Mouse (Mus musculus) C2C12 (cell line): ENCODE measurements around the gene Gm20388. TPM values are rescaled to one million over a fixed set of nuclear protein-coding genes. Genes with fewer than 3 reads are reported as not detected.

ENCODE experiments used
- H3K27me3 ChIP-seq: one replicate; pipeline ENCODE4 v1.6.1; 2011; ENCODE audit not compliant: control insufficient read depth, insufficient read depth, insufficient read length
- H3K36me3 ChIP-seq: one replicate; pipeline ENCODE4 v1.6.1; 2011; ENCODE audit not compliant: control insufficient read depth, insufficient read depth
- H3K4me3 ChIP-seq: one replicate; pipeline ENCODE4 v1.5.1; 2011; ENCODE audit warnings: mild to moderate bottlenecking, control low read depth; ENCODE audit not compliant: poor library complexity, insufficient read depth, severe bottlenecking
- H3K79me2 ChIP-seq: one replicate; pipeline ENCODE4 v1.6.1; 2011; ENCODE audit not compliant: control insufficient read depth, insufficient read depth
- H3K79me3 ChIP-seq: one replicate; pipeline ENCODE4 v1.6.1; 2011; ENCODE audit warnings: low read depth, control low read depth
- H3ac ChIP-seq: one replicate; pipeline ENCODE3; 2011; ENCODE audit warnings: low read depth; ENCODE audit not compliant: control insufficient read depth, insufficient read length
- CEBPB ChIP-seq: IDR thresholded peaks from one replicate; pipeline ENCODE4 v1.6.1; 2011; ENCODE audit warnings: low read depth, mild to moderate bottlenecking, control low read depth, moderate library complexity
- CTCF ChIP-seq: IDR thresholded peaks from one replicate; pipeline ENCODE4 v1.5.1; 2011; ENCODE audit not compliant: control insufficient read depth, insufficient read depth, insufficient read length
- FOSL1 ChIP-seq: IDR thresholded peaks from one replicate; pipeline ENCODE4 v1.8.0; 2011; ENCODE audit warnings: mild to moderate bottlenecking, low read length; ENCODE audit not compliant: poor library complexity, insufficient read depth, severe bottlenecking
- MAX ChIP-seq: IDR thresholded peaks from one replicate; pipeline ENCODE4 v1.6.1; 2011; ENCODE audit warnings: mild to moderate bottlenecking, control low read depth
- MYOD1 ChIP-seq: IDR thresholded peaks from one replicate; pipeline ENCODE4 v1.6.1; 2011; ENCODE audit warnings: low read depth; ENCODE audit not compliant: control insufficient read depth, insufficient read length
- MYOG ChIP-seq: IDR thresholded peaks from one replicate; pipeline ENCODE4 v1.6.1; 2011; ENCODE audit not compliant: control insufficient read depth, insufficient read length; ENCODE audit errors: extremely low read depth
- USF1 ChIP-seq: IDR thresholded peaks from one replicate; pipeline ENCODE4 v1.6.1; 2011; ENCODE audit warnings: low read depth, mild to moderate bottlenecking, control low read depth, moderate library complexity
- polyA plus RNA-seq: library from polyadenylated mRNA; unstranded; fragments of >200 nt; fragmentation: generic; extraction: Trizol; gene quantifications from one replicate; pipeline ENCODE4 v1.2.1, GENCODE M21; 2012; ENCODE audit warnings: missing spikeins

The Gm20388 gene
- polyA plus RNA-seq, 1 experiment, result 15.0 TPM

GRCm38 (mm10) chr8:122865441-122865840, 2954.8 kb downstream of the Gm20388 start:
- no peaks in the 10 kb centered on the region for H3K79me3 ChIP-seq
- no peaks in the 10 kb centered on the region for H3K27me3 ChIP-seq
- TF ChIP-seq MYOD1, result no peak
- TF ChIP-seq MAX, result no peak
- no peak overlapping the region for H3ac ChIP-seq
- no peak overlapping the region for H3K4me3 ChIP-seq
- no peaks in the 10 kb centered on the region for H3K79me2 ChIP-seq
- peaks cover 4% of the 10 kb centered on the region for H3K36me3 ChIP-seq

GRCm38 (mm10) chr8:122866231-122866630, 2955.6 kb downstream of the Gm20388 start:
- Histone ChIP-seq H3K79me2 (no peaks in the 10 kb centered on the region), H3ac (no peak overlapping the region), H3K36me3 (peaks cover 4% of the 10 kb centered on the region), H3K4me3 (no peak overlapping the region), H3K27me3 (no peaks in the 10 kb centered on the region), H3K79me3 (no peaks in the 10 kb centered on the region)
- no peak for TF ChIP-seq USF1
- no peak for TF ChIP-seq MYOG
- TF ChIP-seq MYOD1, result no peak
- no peak for TF ChIP-seq MAX
- TF ChIP-seq CEBPB, result no peak
- no peak for TF ChIP-seq CTCF
- no peak for TF ChIP-seq FOSL1

GRCm38 (mm10) chr8:122867982-122868381, 2957.3 kb downstream of the Gm20388 start:
- H3K36me3 ChIP-seq, result peaks cover 4% of the 10 kb centered on the region
- no peaks in the 10 kb centered on the region for H3K79me3 ChIP-seq
- no peaks in the 10 kb centered on the region for H3K27me3 ChIP-seq
- H3K79me2 ChIP-seq, result no peaks in the 10 kb centered on the region
- no peak for TF ChIP-seq MYOD1
- no peak for TF ChIP-seq CEBPB
- no peak for TF ChIP-seq FOSL1
- TF ChIP-seq MYOG, result no peak
- TF ChIP-seq USF1, result no peak
- TF ChIP-seq CTCF, result no peak
- no peak for TF ChIP-seq MAX
- H3ac ChIP-seq, result no peak overlapping the region
- H3K4me3 ChIP-seq, result no peak overlapping the region

GRCm38 (mm10) chr8:122870377-122870863, 2959.8 kb downstream of the Gm20388 start:
- no peaks in the 10 kb centered on the region for H3K79me3 ChIP-seq
- no peaks in the 10 kb centered on the region for H3K27me3 ChIP-seq

GRCm38 (mm10) chr8:122871663-122872062, 2961.0 kb downstream of the Gm20388 start:
- H3ac ChIP-seq, result no peak overlapping the region
- no peaks in the 10 kb centered on the region for H3K79me2 ChIP-seq
- H3K27me3 ChIP-seq, result no peaks in the 10 kb centered on the region
- no peaks in the 10 kb centered on the region for H3K79me3 ChIP-seq
- TF ChIP-seq CEBPB (no peak), FOSL1 (no peak), CTCF (no peak), MYOD1 (no peak), MYOG (no peak), USF1 (no peak), MAX (no peak)
- H3K4me3 ChIP-seq, result no peak overlapping the region
- H3K36me3 ChIP-seq, result no peaks in the 10 kb centered on the region

More at GRCm38 (mm10) chr8:122870377-122870863, 2959.8 kb downstream of the Gm20388 start:
- no peak overlapping the region for H3K4me3 ChIP-seq
- TF ChIP-seq CTCF, result no peak
- no peaks in the 10 kb centered on the region for H3K36me3 ChIP-seq
- no peak overlapping the region for H3ac ChIP-seq
- H3K79me2 ChIP-seq, result no peaks in the 10 kb centered on the region

GRCm38 (mm10) chr8:122873171-122873570, 2962.5 kb downstream of the Gm20388 start:
- Histone ChIP-seq H3K4me3 (no peak overlapping the region), H3K79me3 (no peaks in the 10 kb centered on the region), H3K36me3 (no peaks in the 10 kb centered on the region), H3K79me2 (no peaks in the 10 kb centered on the region), H3ac (no peak overlapping the region), H3K27me3 (no peaks in the 10 kb centered on the region)
- no peak for TF ChIP-seq MYOD1
- no peak for TF ChIP-seq MAX
- no peak for TF ChIP-seq CTCF
- TF ChIP-seq FOSL1, result no peak
- no peak for TF ChIP-seq CEBPB
- no peak for TF ChIP-seq USF1

GRCm38 (mm10) chr8:122875186-122875585, 2964.5 kb downstream of the Gm20388 start:
- Histone ChIP-seq H3K27me3 (no peaks in the 10 kb centered on the region), H3K79me3 (no peaks in the 10 kb centered on the region), H3K79me2 (no peaks in the 10 kb centered on the region), H3K36me3 (no peaks in the 10 kb centered on the region), H3K4me3 (no peak overlapping the region), H3ac (no peak overlapping the region)
- TF ChIP-seq MYOD1, result no peak
- no peak for TF ChIP-seq CTCF
- TF ChIP-seq MYOG, result no peak
- no peak for TF ChIP-seq CEBPB
- no peak for TF ChIP-seq MAX
- TF ChIP-seq FOSL1, result no peak
- TF ChIP-seq USF1, result no peak
